Mouse (Mus musculus) forebrain, postnatal 0 days (tissue): ENCODE results near the gene Man2b1. TPM values are rescaled to one million over a fixed set of nuclear protein-coding genes. Genes with fewer than 3 reads are reported as not detected.

Experiments used
- ATAC-seq: fragments of 200-750 bp; cut with Nextera tagmentation; 2 replicates; pipeline ENCODE4 v1.8.0; 2017; ENCODE audit warnings: mild to moderate bottlenecking, moderate library complexity
- DNase-seq: peaks from one replicate; pipeline ENCODE4 v3.0.0-alpha.2; 2015
- H3K27ac ChIP-seq: fragments of 300-500 bp; sonication (generic); 2 replicates; pipeline ENCODE4 v1.5.1; 2014; ENCODE audit warnings: low read depth, mild to moderate bottlenecking, antibody characterized with exemption, low read length, moderate library complexity, mixed read lengths
- H3K27me3 ChIP-seq: fragments of 300-500 bp; sonication (generic); 2 replicates; pipeline ENCODE4 v1.6.1; 2014; ENCODE audit warnings: mild to moderate bottlenecking, low read length, mixed read lengths; ENCODE audit not compliant: insufficient read depth
- H3K36me3 ChIP-seq: fragments of 300-500 bp; sonication (generic); 2 replicates; pipeline ENCODE4 v1.6.1; 2014; ENCODE audit warnings: mild to moderate bottlenecking, moderate library complexity; ENCODE audit not compliant: insufficient read depth
- H3K4me1 ChIP-seq: fragments of 300-500 bp; sonication (generic); 2 replicates; pipeline ENCODE4 v1.6.1; 2014; ENCODE audit warnings: antibody characterized with exemption; ENCODE audit not compliant: insufficient read depth
- H3K4me2 ChIP-seq: fragments of 300-500 bp; sonication (generic); 2 replicates; pipeline ENCODE4 v1.6.1; 2014; ENCODE audit warnings: low read depth, mild to moderate bottlenecking, moderate library complexity
- H3K4me3 ChIP-seq: fragments of 300-500 bp; sonication (generic); 2 replicates; pipeline ENCODE4 v1.5.1; 2014; ENCODE audit warnings: low read depth, low read length, mixed read lengths
- H3K9ac ChIP-seq: fragments of 300-500 bp; sonication (generic); 2 replicates; pipeline ENCODE4 v1.6.1; 2014; ENCODE audit warnings: mild to moderate bottlenecking
- H3K9me3 ChIP-seq: fragments of 300-500 bp; sonication (generic); 2 replicates; pipeline ENCODE4 v1.6.1; 2016; ENCODE audit warnings: low read length
- CTCF ChIP-seq: sonication (generic); IDR thresholded peaks from 2 replicates; pipeline ENCODE4 v1.5.1; 2016; ENCODE audit warnings: antibody characterized with exemption, control low read depth, low read depth
- WGBS: fragments of 180-500 bp; shearing (Covaris S2); extraction: QIAGEN DNeasy Blood & Tissue Kit; methylation state at CpG from one replicate; pipeline ENCODE4 v1.1.7; 2014; 5-methylcytosine and 5-hydroxymethylcytosine counted together
- polyA plus RNA-seq: library from polyadenylated mRNA; unstranded; fragments of >200 nt; fragmentation: Nextera tagmentation; extraction: Ambion mirVana; gene quantifications from 2 replicates; pipeline ENCODE4 v1.2.1, GENCODE M21; 2015
- total RNA-seq: library from RNA; depleted of rRNA; stranded (reverse); fragments of >200 nt; gene quantifications from 2 replicates; pipeline ENCODE4 v1.2.3, GENCODE M21; 2014; rRNA removed

Man2b1 gene
- 24.9 and 28.8 TPM in 2 replicates for total RNA-seq
- 14.8 and 18.0 TPM in 2 replicates for polyA plus RNA-seq

DNA sequence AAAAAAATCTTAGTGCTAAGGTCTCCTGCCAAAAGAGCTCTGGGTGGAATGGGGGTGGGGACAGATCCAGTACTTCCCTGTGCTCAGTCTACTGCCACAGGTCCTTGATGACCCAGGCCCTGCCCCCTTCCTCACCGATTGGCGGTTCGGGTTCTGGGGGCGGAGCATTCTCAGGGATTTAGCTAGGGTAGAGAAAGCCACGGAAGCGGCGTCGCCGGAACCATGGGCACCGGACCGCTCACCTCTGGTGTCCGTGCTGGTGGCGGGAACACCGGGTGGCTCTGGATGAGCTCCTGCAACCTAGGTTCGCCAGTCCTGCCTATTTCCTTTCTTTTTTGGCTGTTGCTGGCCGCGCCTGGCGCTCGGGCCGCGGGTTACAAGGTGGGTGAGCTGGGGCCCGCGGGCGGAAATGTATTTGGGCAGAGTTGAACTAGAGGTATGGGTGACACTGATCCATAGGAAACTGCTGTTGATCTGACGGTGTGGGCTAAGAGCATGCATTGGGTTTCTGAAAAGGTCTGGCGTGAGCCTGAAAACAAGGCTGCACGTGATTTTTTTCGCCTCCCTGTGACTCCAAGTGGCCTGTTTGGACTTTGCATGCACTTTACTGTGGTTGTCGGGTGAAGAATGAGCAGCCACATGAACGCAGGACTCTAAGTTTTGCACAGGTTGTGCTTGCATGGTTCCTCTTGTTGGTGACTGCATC, at the start of gene Man2b1:
Gene Man2b1 (plus strand): TSS at position 163 of the 706 bp plus-strand sequence.
- H3K27me3 ChIP-seq = no peaks in the 10 kb centered on the region
- H3K4me3 ChIP-seq = peak within 1 kb of the TSS; percentile 65
- no peaks in the 10 kb centered on the region for H3K9me3 ChIP-seq
- H3K4me1 ChIP-seq = peaks cover 16% of the 10 kb centered on the region
- 3% methylated on average over 30 of the region's 30 CpGs for WGBS
- H3K9ac ChIP-seq = peak within 1 kb of the TSS; percentile 74
- peaks cover 16% of the 10 kb centered on the region for H3K36me3 ChIP-seq
- no peak within 1 kb of the TSS for H3K27ac ChIP-seq
- peak; percentile 84 for DNase-seq
- ATAC-seq = peak; percentile 93
- TF ChIP-seq CTCF = peak; percentile 55
- peak within 1 kb of the TSS; percentile 79 for H3K4me2 ChIP-seq

- Histone ChIP-seq H3K27me3 (no peaks in the 10 kb centered on the region), H3K9me3 (no peaks in the 10 kb centered on the region), H3K4me3 (no peak overlapping the region), H3K4me1 (0 out of 2 replicates have a peak, but pooled peaks cover 18% of the 10 kb centered on the region), H3K9ac (no peak overlapping the region), H3K27ac (no peak overlapping the region), H3K36me3 (peaks cover 29% of the 10 kb centered on the region), H3K4me2 (no peak overlapping the region)
- 62% methylated on average over 1 of the region's 1 CpGs for WGBS
- TF ChIP-seq CTCF = no peak
- DNase-seq = no peak
- no peak for ATAC-seq
Observed at GRCm38 (mm10) chr8:85033867-85034266, 49.2 kb upstream of the Man2b1 start.

DNA sequence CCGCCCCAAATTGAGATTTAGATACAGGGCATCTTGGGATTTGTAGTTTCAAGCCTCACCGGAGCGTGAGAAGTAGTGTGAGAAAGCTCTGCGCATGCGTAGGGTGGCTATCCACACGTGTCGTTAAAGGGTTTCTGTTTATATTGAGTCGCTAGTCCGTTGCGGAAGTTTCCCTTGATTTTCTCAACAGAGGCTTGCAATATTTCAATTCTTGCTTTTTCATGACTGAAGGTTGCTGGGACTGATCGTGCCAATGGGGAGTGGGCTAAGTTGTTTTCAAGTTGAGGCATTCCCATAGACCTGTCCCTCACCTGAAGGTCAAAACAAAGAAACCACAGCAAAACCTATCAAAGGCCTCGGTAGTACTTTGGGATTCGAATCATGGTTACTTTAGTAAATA, 48.3 kb upstream of the Man2b1 start:
- Histone ChIP-seq H3K36me3 (peaks cover 26% of the 10 kb centered on the region), H3K4me1 (0 out of 2 replicates have a peak, but pooled peaks cover 18% of the 10 kb centered on the region), H3K4me3 (peak overlapping the region; percentile 64), H3K9me3 (no peaks in the 10 kb centered on the region), H3K9ac (peak overlapping the region; percentile 55; the same call in 1 of the 2 replicates), H3K4me2 (peak overlapping the region; percentile 97), H3K27me3 (no peaks in the 10 kb centered on the region), H3K27ac (no peak overlapping the region)
- TF ChIP-seq CTCF = no peak
- WGBS = 4% methylated on average over 13 of the region's 13 CpGs
- no peak for ATAC-seq
- DNase-seq = peak; percentile 89

GRCm38 (mm10) chr8:85035165-85035727, 47.8 kb upstream of the Man2b1 start:
- H3K9ac ChIP-seq = peak overlapping the region; percentile 55; the same call in 1 of the 2 replicates
- H3K4me3 ChIP-seq = peak overlapping the region; percentile 64
- H3K4me2 ChIP-seq = peak overlapping the region; percentile 97
- peaks cover 22% of the 10 kb centered on the region for H3K36me3 ChIP-seq
- H3K27me3 ChIP-seq = no peaks in the 10 kb centered on the region
- 0 out of 2 replicates have a peak, but pooled peaks cover 18% of the 10 kb centered on the region for H3K4me1 ChIP-seq
- H3K9me3 ChIP-seq = no peaks in the 10 kb centered on the region
- no peak for ATAC-seq
- H3K27ac ChIP-seq = no peak overlapping the region
- 7% methylated on average over 12 of the region's 12 CpGs for WGBS
- no peak for TF ChIP-seq CTCF
- peak; percentile 30 for DNase-seq

GRCm38 (mm10) chr8:85035728-85036310, 47.3 kb upstream of the Man2b1 start:
- Histone ChIP-seq H3K9ac (peak overlapping the region; percentile 55), H3K27me3 (no peaks in the 10 kb centered on the region), H3K4me1 (0 out of 2 replicates have a peak, but pooled peaks cover 18% of the 10 kb centered on the region), H3K9me3 (no peaks in the 10 kb centered on the region), H3K36me3 (peaks cover 26% of the 10 kb centered on the region), H3K4me2 (peak overlapping the region; percentile 97), H3K4me3 (peak overlapping the region; percentile 64), H3K27ac (peak overlapping the region; percentile 81)
- TF ChIP-seq CTCF = no peak
- ATAC-seq (0 out of 2 replicates have a peak, but pooled peaks have one; percentile 0), DNase-seq (no peak)
- 3% methylated on average over 15 of the region's 15 CpGs for WGBS

DNA sequence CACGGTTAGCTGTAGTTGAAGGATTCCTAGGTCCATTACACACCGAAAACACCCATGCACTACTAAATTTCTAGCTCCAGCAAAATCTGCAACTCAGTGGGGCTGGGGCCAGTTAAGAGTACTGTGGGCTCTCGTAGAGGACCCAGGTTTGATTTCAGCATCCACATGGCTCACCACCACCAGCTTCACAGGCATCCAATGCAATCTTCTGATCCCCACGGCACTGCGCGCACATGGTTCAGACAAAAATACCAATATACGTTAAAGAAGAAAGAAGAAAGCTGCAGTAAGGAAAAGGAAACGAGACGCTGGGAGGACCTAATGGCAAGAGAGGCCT, 46.7 kb upstream of the Man2b1 start:
- H3K4me1 ChIP-seq = 0 out of 2 replicates have a peak, but pooled peaks cover 18% of the 10 kb centered on the region
- ATAC-seq (peak; percentile 28), DNase-seq (no peak)
- peak overlapping the region; percentile 55 for H3K9ac ChIP-seq
- no peaks in the 10 kb centered on the region for H3K27me3 ChIP-seq
- TF ChIP-seq CTCF = no peak
- peak overlapping the region; percentile 64 for H3K4me3 ChIP-seq
- 2% methylated on average over 9 of the region's 9 CpGs for WGBS
- H3K4me2 ChIP-seq = peak overlapping the region; percentile 97
- no peaks in the 10 kb centered on the region for H3K9me3 ChIP-seq
- H3K27ac ChIP-seq = peak overlapping the region; percentile 81
- peaks cover 31% of the 10 kb centered on the region for H3K36me3 ChIP-seq
